Mouse (Mus musculus) heart, adult 2 months (tissue): ENCODE data around the gene Dgkk. TPM values are rescaled to one million over a fixed set of nuclear protein-coding genes. Genes with fewer than 3 reads are reported as not detected.
A peak's percentile ranks its signal among the peaks of the same experiment; 100 is the strongest.
"Not testable (repeated sequence)": the region's sequence is repeated elsewhere in the genome, so short reads cannot be mapped to it uniquely, and the experiment has no call there.

ENCODE experiments used
- DNase-seq, 2 experiments: peaks; one replicate each; pipeline ENCODE4 v3.0.0; 2021
- H3K27ac ChIP-seq: fragments of 200-600 bp; 2 replicates; pipeline ENCODE4 v1.8.1; 2022
- H3K27me3 ChIP-seq: fragments of 200-500 bp; 2 replicates; pipeline ENCODE4 v1.6.1; 2012; ENCODE audit warnings: mild to moderate bottlenecking, low read length, inconsistent platforms, mixed read lengths; ENCODE audit not compliant: control insufficient read depth, insufficient read depth
- H3K36me3 ChIP-seq: fragments of 200-500 bp; 2 replicates; pipeline ENCODE4 v1.6.1; 2012; ENCODE audit warnings: low read length, inconsistent platforms; ENCODE audit not compliant: control insufficient read depth, insufficient read depth
- H3K4me1 ChIP-seq: fragments of 200-500 bp; 2 replicates; pipeline ENCODE4 v1.6.1; 2011; ENCODE audit warnings: low read length; ENCODE audit not compliant: control insufficient read depth, insufficient read depth
- H3K4me3 ChIP-seq: fragments of 200-600 bp; 2 replicates; pipeline ENCODE4 v1.8.1; 2022
- H3K79me2 ChIP-seq: fragments of 200-500 bp; replicated peaks from 2 replicates; pipeline ENCODE4 v1.6.1; 2012; ENCODE audit warnings: mild to moderate bottlenecking, inconsistent platforms, low read length, moderate library complexity, mixed read lengths; ENCODE audit not compliant: control insufficient read depth, insufficient read depth
- H3K9ac ChIP-seq: fragments of 200-500 bp; 2 replicates; pipeline ENCODE4 v1.6.1; 2012; ENCODE audit warnings: low read depth, mild to moderate bottlenecking, control low read depth, inconsistent platforms, low read length, mixed read lengths
- CTCF ChIP-seq: fragments of 200-600 bp; IDR thresholded peaks from 2 replicates; pipeline ENCODE4 v1.8.1; 2022; ENCODE audit warnings: antibody characterized with exemption, mild to moderate bottlenecking, moderate library complexity
- EP300 ChIP-seq: fragments of 200-500 bp; IDR thresholded peaks from 2 replicates; pipeline ENCODE4 v1.6.1; 2011; ENCODE audit warnings: low read depth, low read length, control low read depth; ENCODE audit not compliant: insufficient read depth
- POLR2A ChIP-seq: fragments of 200-500 bp; IDR thresholded peaks from 2 replicates; pipeline ENCODE4 v1.6.1; 2011; ENCODE audit warnings: mild to moderate bottlenecking, low read depth, low read length, control low read depth; ENCODE audit not compliant: insufficient read depth
- WGBS: fragments of 180-500 bp; shearing (Covaris S2); methylation state at CpG from one replicate; pipeline ENCODE4 v1.1.7; 2018; 5-methylcytosine and 5-hydroxymethylcytosine counted together
- intact Hi-C: fragments of 180-260 bp; cut with DNase I; formaldehyde crosslinking; loops from one replicate; pipeline ENCODE4 v1.15.1; 2025
- polyA plus RNA-seq: library from polyadenylated mRNA; depleted of rRNA; stranded (reverse); fragments of >200 nt; gene quantifications from 2 replicates; pipeline ENCODE4 v1.2.3, GENCODE M21; 2012
- total RNA-seq, 2 experiments: library from RNA; stranded (reverse); gene quantifications; 2 replicates each; pipeline ENCODE4 v1.2.3; 2021

The Dgkk gene
- total and polyA plus RNA-seq, 3 experiments, result 0.03 to 0.16 TPM; not detected in 1

DNA sequence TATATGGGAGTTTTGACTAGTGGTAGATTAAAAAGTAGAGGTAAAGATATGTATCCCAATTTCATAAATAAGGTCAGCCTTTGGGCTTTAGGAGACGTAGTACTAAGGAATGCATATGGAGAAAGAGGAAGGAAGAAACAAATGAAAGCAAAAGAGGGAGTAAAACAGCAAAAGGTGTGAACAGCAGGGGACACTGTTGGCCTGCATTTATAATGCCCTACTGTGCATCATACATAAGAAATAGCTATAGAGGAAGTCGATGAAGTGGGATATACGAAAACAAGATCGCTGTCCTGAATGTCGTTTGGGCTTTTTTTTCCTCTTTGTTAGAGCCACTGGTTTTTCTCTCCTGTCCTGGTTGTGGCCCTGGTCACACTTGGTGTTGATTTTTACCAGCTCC is 143.1 kb downstream of the Dgkk start:
- TF ChIP-seq CTCF (peak; percentile 64), POLR2A (no peak), EP300 (no peak)
- Histone ChIP-seq H3K4me3 (no peak overlapping the region), H3K36me3 (no peaks in the 10 kb centered on the region), H3K27me3 (no peaks in the 10 kb centered on the region), H3K9ac (no peak overlapping the region), H3K79me2 (no peaks in the 10 kb centered on the region), H3K27ac (no peak overlapping the region), H3K4me1 (no peaks in the 10 kb centered on the region; the same call in none of the 2 replicates)
- intact Hi-C loops, result loop anchor here (5.0 to 10.0 kb wide), 3 partner anchors 225 to 500 kb away; no protein-coding TSS in a partner anchor
- DNase-seq, result no peak
- WGBS, result 30% methylated on average over 5 of the region's 5 CpGs

DNA sequence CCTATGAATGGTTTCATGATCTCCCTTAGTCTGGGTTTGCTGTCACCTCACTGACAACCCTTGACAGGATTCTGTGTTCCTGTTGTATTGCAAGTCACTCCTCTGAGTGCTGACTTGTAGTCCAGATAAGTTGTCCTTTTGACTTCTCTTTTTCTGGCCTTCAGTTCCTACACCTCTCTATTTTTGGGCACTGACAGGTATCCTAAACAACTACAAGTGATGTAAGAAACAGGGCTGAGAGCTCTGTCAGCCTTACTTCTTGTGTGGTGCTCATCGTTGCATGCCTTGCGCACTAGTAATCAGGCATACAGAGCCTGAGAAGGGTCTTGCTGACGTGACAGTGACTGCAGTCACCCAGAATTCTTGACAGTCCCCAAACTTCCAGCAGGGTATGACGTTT is 147.1 kb downstream of the Dgkk start:
- no peak overlapping the region for H3K27ac ChIP-seq
- intact Hi-C loops, result loop anchor here (10.0 kb wide), 1 partner anchor 399 kb away; no protein-coding TSS in a partner anchor
- no peak for DNase-seq

GRCm38 (mm10) chrX:6968598-6968997 is 189.5 kb downstream of the Dgkk start:
- Histone ChIP-seq H3K4me3 (no peak overlapping the region), H3K36me3 (no peaks in the 10 kb centered on the region), H3K79me2 (no peaks in the 10 kb centered on the region), H3K27ac (no peak overlapping the region), H3K9ac (no peak overlapping the region), H3K27me3 (no peaks in the 10 kb centered on the region), H3K4me1 (no peaks in the 10 kb centered on the region)
- DNase-seq, result no peak
- 65% methylated on average over 3 of the region's 3 CpGs for WGBS
- intact Hi-C loops, result no loop called here
- TF ChIP-seq POLR2A (no peak), CTCF (no peak), EP300 (no peak)

More for the DNA sequence above, 147.1 kb downstream of the Dgkk start:
- Histone ChIP-seq H3K79me2 (no peaks in the 10 kb centered on the region), H3K36me3 (no peaks in the 10 kb centered on the region), H3K4me3 (no peak overlapping the region), H3K4me1 (no peaks in the 10 kb centered on the region; the same call in none of the 2 replicates), H3K27me3 (no peaks in the 10 kb centered on the region), H3K9ac (no peak overlapping the region)
- no peak for TF ChIP-seq EP300
- TF ChIP-seq POLR2A, result no peak
- no peak for TF ChIP-seq CTCF
- WGBS, result 55% methylated on average over 4 of the region's 4 CpGs

DNA sequence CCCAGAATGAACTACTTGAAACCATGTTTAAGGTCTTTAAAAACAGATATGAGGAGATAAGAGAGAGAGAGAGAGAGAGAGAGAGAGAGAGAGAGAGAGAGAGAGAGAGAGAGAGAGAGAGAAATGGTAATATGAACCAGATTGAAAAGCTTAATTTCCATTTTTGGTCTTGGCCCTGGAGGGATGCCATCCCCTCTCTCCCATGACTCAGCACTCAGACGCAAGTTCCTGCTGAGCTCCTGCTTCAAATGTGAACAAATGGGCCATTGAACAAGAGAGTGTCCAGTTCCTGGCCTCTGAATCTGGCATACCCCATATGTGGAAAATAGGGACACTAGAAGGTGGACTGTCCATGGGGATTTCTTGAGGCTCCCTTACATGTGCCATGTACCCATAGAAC is 192.8 kb downstream of the Dgkk start:
- Histone ChIP-seq H3K27ac (no peak overlapping the region), H3K79me2 (no peaks in the 10 kb centered on the region), H3K36me3 (no peaks in the 10 kb centered on the region), H3K4me1 (no peaks in the 10 kb centered on the region), H3K4me3 (no peak overlapping the region), H3K9ac (no peak overlapping the region), H3K27me3 (no peaks in the 10 kb centered on the region)
- no peak for DNase-seq
- TF ChIP-seq CTCF (no peak), EP300 (no peak), POLR2A (no peak)
- 38% methylated on average over 1 of the region's 1 CpGs for WGBS
- intact Hi-C loops, result no loop called here

DNA sequence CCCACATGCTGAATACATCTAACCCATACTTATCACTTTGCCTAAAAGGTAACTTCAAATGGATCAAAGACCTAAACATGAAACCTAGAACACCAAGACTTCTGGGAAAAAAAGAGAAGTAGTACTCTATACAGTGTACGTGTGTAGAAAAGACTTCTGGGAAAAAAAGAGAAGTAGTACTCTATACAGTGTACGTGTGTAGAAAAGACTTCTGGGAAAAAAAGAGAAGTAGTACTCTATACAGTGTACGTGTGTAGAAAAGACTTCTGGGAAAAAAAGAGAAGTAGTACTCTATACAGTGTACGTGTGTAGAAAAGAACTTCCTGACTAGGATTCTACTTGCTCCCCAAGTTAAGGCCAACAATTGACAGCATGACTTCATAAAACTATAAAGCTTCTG is 204.8 kb downstream of the Dgkk start:
- H3K27me3 ChIP-seq, DNase-seq, H3K79me2 ChIP-seq, H3K4me1 ChIP-seq, intact Hi-C loops, H3K27ac ChIP-seq, H3K36me3 ChIP-seq, H3K9ac ChIP-seq, H3K4me3 ChIP-seq: not testable (repeated sequence)
- WGBS, result 65% methylated on average over 4 of the region's 4 CpGs
